Mouse (Mus musculus) gastrocnemius, postnatal 14 days (tissue): ENCODE measurements around the gene Tmem189. TPM values are rescaled to one million over a fixed set of nuclear protein-coding genes. Genes with fewer than 3 reads are reported as not detected.

Experiments
- DNase-seq: peaks from one replicate; pipeline ENCODE4 v3.0.0; 2021; ENCODE audit warnings: mixed read lengths
- intact Hi-C: fragments of 180-260 bp; cut with DNase I; formaldehyde crosslinking; loops from one replicate; pipeline ENCODE4 v1.15.1; 2025; ENCODE audit warnings: low total_unique reads
- total RNA-seq, 2 experiments: library from RNA; stranded (reverse); gene quantifications; 2 replicates each; pipeline ENCODE4 v1.2.3; 2021

Tmem189 gene
- total RNA-seq, 2 experiments from 2014 or later: 18.1 to 22.8 TPM

- intact Hi-C loops: loop anchor here (2.0 to 10.0 kb wide), 3 partner anchors 75 to 318 kb away; no protein-coding TSS in a partner anchor
- no peak for DNase-seq
Measured at GRCm38 (mm10) chr2:167687250-167687586, 2.4 kb downstream of the Tmem189 start.

GRCm38 (mm10) chr2:167686382-167687249 lies 3.0 kb downstream of the Tmem189 start:
- intact Hi-C loops: loop anchor here (2.0 to 10.0 kb wide), 3 partner anchors 76 to 318 kb away; no protein-coding TSS in a partner anchor
- DNase-seq: no peak

- DNase-seq: no peak
- intact Hi-C loops: loop anchor here (2.0 to 10.0 kb wide), 3 partner anchors 76 to 319 kb away; no protein-coding TSS in a partner anchor
Measured at GRCm38 (mm10) chr2:167685865-167686264, 3.8 kb downstream of the Tmem189 start.

- intact Hi-C loops: loop anchor here (5.0 to 10.0 kb wide), 2 partner anchors 77 to 320 kb away; no protein-coding TSS in a partner anchor
- DNase-seq: peak; percentile 90
Measured at GRCm38 (mm10) chr2:167685137-167685536, 4.5 kb downstream of the Tmem189 start.

GRCm38 (mm10) chr2:167683721-167684120 lies 5.9 kb downstream of the Tmem189 start:
- intact Hi-C loops: loop anchor here (10.0 kb wide), 1 partner anchor 321 kb away; no protein-coding TSS in a partner anchor
- no peak for DNase-seq

- peak; percentile 38 for DNase-seq
- intact Hi-C loops: loop anchor here (10.0 kb wide), 1 partner anchor 324 kb away; no protein-coding TSS in a partner anchor
Measured at GRCm38 (mm10) chr2:167680657-167681056, 9.0 kb downstream of the Tmem189 start.

- peak; percentile 83 for DNase-seq
- intact Hi-C loops: loop anchor here (5.0 to 10.0 kb wide), 3 partner anchors 38 to 325 kb away; partner anchors contain the start of gene Snai1
Measured at GRCm38 (mm10) chr2:167679902-167680430, 9.7 kb downstream of the Tmem189 start.

- intact Hi-C loops: loop anchor here (5.0 kb wide), 2 partner anchors 36 to 141 kb away; partner anchors contain the start of gene Snai1
- DNase-seq: no peak
Measured at GRCm38 (mm10) chr2:167678600-167678999, 11.0 kb downstream of the Tmem189 start.

- peak; percentile 36 for DNase-seq
- intact Hi-C loops: loop anchor here (5.0 kb wide), 2 partner anchors 33 to 138 kb away; partner anchors contain the start of gene Snai1
Measured at GRCm38 (mm10) chr2:167675120-167675909, 14.3 kb downstream of the Tmem189 start.

GRCm38 (mm10) chr2:167672212-167672685 lies 17.4 kb downstream of the Tmem189 start:
- intact Hi-C loops: no loop called here
- DNase-seq: peak; percentile 49

GRCm38 (mm10) chr2:167671101-167671633 lies 18.5 kb downstream of the Tmem189 start:
- intact Hi-C loops: no loop called here
- DNase-seq: peak; percentile 19

- no peak for DNase-seq
- intact Hi-C loops: no loop called here
Measured at GRCm38 (mm10) chr2:167669398-167669797, 20.2 kb downstream of the Tmem189 start.

- peak; percentile 10 for DNase-seq
Measured at GRCm38 (mm10) chr2:167668426-167668825, 21.2 kb downstream of the Tmem189 start.

GRCm38 (mm10) chr2:167665972-167666713 lies 23.5 kb downstream of the Tmem189 start:
- peak; percentile 1 for DNase-seq
- intact Hi-C loops: no loop called here

More at GRCm38 (mm10) chr2:167668426-167668825, 21.2 kb downstream of the Tmem189 start:
- intact Hi-C loops: no loop called here

GRCm38 (mm10) chr2:167662713-167663112 lies 26.9 kb downstream of the Tmem189 start:
- no peak for DNase-seq

GRCm38 (mm10) chr2:167661270-167662203 lies 28.1 kb downstream of the Tmem189 start, which contains the start of gene Gm20431:
Gene Gm20431, minus strand, starts transcription at chr2:167661496.
- DNase-seq: peak; percentile 98
- intact Hi-C loops: no loop called here

More at GRCm38 (mm10) chr2:167662713-167663112, 26.9 kb downstream of the Tmem189 start:
- intact Hi-C loops: no loop called here

GRCm38 (mm10) chr2:167660611-167660971 lies 29.0 kb downstream of the Tmem189 start:
- DNase-seq: no peak
- intact Hi-C loops: no loop called here
